Mouse (Mus musculus) liver, postnatal 0 days (tissue): ENCODE results near the gene Efemp2. TPM values are rescaled to one million over a fixed set of nuclear protein-coding genes. Genes with fewer than 3 reads are reported as not detected.
A peak's percentile ranks its signal among the peaks of the same experiment; 100 is the strongest.

Experiments used
- ATAC-seq: fragments of 200-750 bp; cut with Nextera tagmentation; 2 replicates; pipeline ENCODE4 v1.8.0; 2017; ENCODE audit warnings: mild to moderate bottlenecking, moderate library complexity
- DNase-seq: peaks from one replicate; pipeline ENCODE4 v3.0.0-alpha.2; 2016
- H3K27ac ChIP-seq: fragments of 300-500 bp; sonication (generic); 2 replicates; pipeline ENCODE4 v1.5.1; 2014; ENCODE audit warnings: antibody characterized with exemption, moderate library complexity, mild to moderate bottlenecking, low read depth
- H3K27me3 ChIP-seq: fragments of 300-500 bp; sonication (generic); 2 replicates; pipeline ENCODE4 v1.6.1; 2014; ENCODE audit warnings: low read length, control low read depth, mixed read lengths; ENCODE audit not compliant: insufficient read depth
- H3K36me3 ChIP-seq: fragments of 300-500 bp; sonication (generic); replicated peaks from 2 replicates; pipeline ENCODE4 v1.6.1; 2014; ENCODE audit warnings: mild to moderate bottlenecking, control low read depth, low read length, moderate library complexity, mixed read lengths; ENCODE audit not compliant: insufficient read depth
- H3K4me1 ChIP-seq: fragments of 300-500 bp; sonication (generic); 2 replicates; pipeline ENCODE4 v1.6.1; 2014; ENCODE audit warnings: antibody characterized with exemption, mild to moderate bottlenecking, control low read depth; ENCODE audit not compliant: insufficient read depth
- H3K4me2 ChIP-seq: fragments of 300-500 bp; sonication (generic); 2 replicates; pipeline ENCODE4 v1.6.1; 2014; ENCODE audit warnings: low read depth, mild to moderate bottlenecking, low read length, moderate library complexity, mixed read lengths
- H3K4me3 ChIP-seq: fragments of 300-500 bp; sonication (generic); 2 replicates; pipeline ENCODE4 v1.5.1; 2014; ENCODE audit warnings: low read depth, low read length
- H3K9ac ChIP-seq: fragments of 300-500 bp; sonication (generic); replicated peaks from 2 replicates; pipeline ENCODE4 v1.6.1; 2014; ENCODE audit warnings: mild to moderate bottlenecking, moderate library complexity
- H3K9me3 ChIP-seq: fragments of 300-500 bp; sonication (generic); 2 replicates; pipeline ENCODE4 v1.6.1; 2016; ENCODE audit warnings: mild to moderate bottlenecking, control low read depth, low read length, mixed read lengths
- CTCF ChIP-seq: sonication (generic); IDR thresholded peaks from 2 replicates; pipeline ENCODE4 v1.5.1; 2016; ENCODE audit warnings: antibody characterized with exemption, low read depth
- EP300 ChIP-seq: IDR thresholded peaks from 2 replicates; pipeline ENCODE4 v1.6.1; 2016; ENCODE audit warnings: antibody characterized with exemption, low read depth, mild to moderate bottlenecking
- WGBS: fragments of 180-500 bp; shearing (Covaris S2); extraction: QIAGEN DNeasy Blood & Tissue Kit; methylation state at CpG from one replicate; pipeline ENCODE4 v1.1.7; 2014; ENCODE audit not compliant: insufficient replicate concordance; 5-methylcytosine and 5-hydroxymethylcytosine counted together
- polyA plus RNA-seq: library from polyadenylated mRNA; unstranded; fragments of >200 nt; fragmentation: Nextera tagmentation; extraction: Ambion mirVana; gene quantifications from 2 replicates; pipeline ENCODE4 v1.2.1, GENCODE M21; 2015

Gene Efemp2
- polyA plus RNA-seq, 1 experiment from 2014 or later, result 9.2 TPM

GRCm38 (mm10) chr19:5483386-5484359, 9.9 kb downstream of the Efemp2 start:
- TF ChIP-seq EP300 (no peak), CTCF (no peak)
- Histone ChIP-seq H3K27me3 (no peaks in the 10 kb centered on the region), H3K4me3 (no peak overlapping the region), H3K36me3 (peaks cover 18% of the 10 kb centered on the region), H3K27ac (no peak overlapping the region), H3K4me1 (peaks cover 16% of the 10 kb centered on the region), H3K9ac (no peak overlapping the region), H3K4me2 (no peak overlapping the region), H3K9me3 (no peaks in the 10 kb centered on the region)
- WGBS, result 84% methylated on average over 19 of the region's 19 CpGs
- DNase-seq (no peak), ATAC-seq (no peak)

- no peaks in the 10 kb centered on the region for H3K27me3 ChIP-seq
- H3K9me3 ChIP-seq, result no peaks in the 10 kb centered on the region
- no peak overlapping the region for H3K27ac ChIP-seq
- ATAC-seq (no peak), DNase-seq (no peak)
- no peak overlapping the region for H3K4me2 ChIP-seq
- TF ChIP-seq CTCF (no peak), EP300 (no peak)
- peaks cover 18% of the 10 kb centered on the region for H3K36me3 ChIP-seq
- no peak overlapping the region for H3K4me3 ChIP-seq
- no peak overlapping the region for H3K9ac ChIP-seq
- H3K4me1 ChIP-seq, result peaks cover 20% of the 10 kb centered on the region
- 86% methylated on average over 5 of the region's 5 CpGs for WGBS
Measured at GRCm38 (mm10) chr19:5484496-5484895, 10.7 kb downstream of the Efemp2 start.

- Histone ChIP-seq H3K9me3 (no peaks in the 10 kb centered on the region), H3K27me3 (no peaks in the 10 kb centered on the region), H3K4me3 (no peak overlapping the region), H3K27ac (no peak overlapping the region), H3K36me3 (peaks cover 18% of the 10 kb centered on the region), H3K4me2 (no peak overlapping the region), H3K4me1 (peaks cover 24% of the 10 kb centered on the region), H3K9ac (no peak overlapping the region)
- DNase-seq (no peak), ATAC-seq (no peak)
- 92% methylated on average over 8 of the region's 8 CpGs for WGBS
- TF ChIP-seq CTCF, result no peak
- TF ChIP-seq EP300, result no peak
Measured at GRCm38 (mm10) chr19:5485371-5485770, 11.6 kb downstream of the Efemp2 start.

GRCm38 (mm10) chr19:5485821-5486220, 12.1 kb downstream of the Efemp2 start:
- no peaks in the 10 kb centered on the region for H3K27me3 ChIP-seq
- no peaks in the 10 kb centered on the region for H3K9me3 ChIP-seq
- no peak overlapping the region for H3K9ac ChIP-seq
- H3K4me1 ChIP-seq, result peaks cover 24% of the 10 kb centered on the region
- peaks cover 18% of the 10 kb centered on the region for H3K36me3 ChIP-seq
- no peak overlapping the region for H3K4me3 ChIP-seq
- ATAC-seq (no peak), DNase-seq (no peak)
- TF ChIP-seq EP300 (no peak), CTCF (no peak)
- 88% methylated on average over 7 of the region's 7 CpGs for WGBS
- no peak overlapping the region for H3K4me2 ChIP-seq
- H3K27ac ChIP-seq, result no peak overlapping the region

GRCm38 (mm10) chr19:5486286-5486685, 12.5 kb downstream of the Efemp2 start:
- DNase-seq, result no peak
- H3K9me3 ChIP-seq, result no peaks in the 10 kb centered on the region
- H3K4me2 ChIP-seq, result no peak overlapping the region
- TF ChIP-seq EP300 (no peak), CTCF (no peak)
- no peak overlapping the region for H3K9ac ChIP-seq
- WGBS, result 88% methylated on average over 8 of the region's 8 CpGs
- peaks cover 18% of the 10 kb centered on the region for H3K36me3 ChIP-seq
- no peak overlapping the region for H3K4me3 ChIP-seq
- no peaks in the 10 kb centered on the region for H3K27me3 ChIP-seq
- ATAC-seq, result no peak
- H3K27ac ChIP-seq, result no peak overlapping the region
- peaks cover 24% of the 10 kb centered on the region for H3K4me1 ChIP-seq

GRCm38 (mm10) chr19:5486771-5487170, 13.0 kb downstream of the Efemp2 start:
- 87% methylated on average over 4 of the region's 4 CpGs for WGBS
- Histone ChIP-seq H3K4me1 (peaks cover 26% of the 10 kb centered on the region), H3K27me3 (no peaks in the 10 kb centered on the region), H3K9me3 (no peaks in the 10 kb centered on the region), H3K4me2 (peak overlapping the region; percentile 79; the same call in 1 of the 2 replicates), H3K4me3 (peak overlapping the region; percentile 48; the same call in 1 of the 2 replicates), H3K36me3 (peaks cover 18% of the 10 kb centered on the region), H3K27ac (no peak overlapping the region), H3K9ac (no peak overlapping the region)
- ATAC-seq (no peak), DNase-seq (no peak)
- TF ChIP-seq CTCF, result no peak
- no peak for TF ChIP-seq EP300
